Mouse (Mus musculus) monocyte, adult 5-6 weeks (primary cell): Measurements from ENCODE around the gene Frmpd1. TPM values are rescaled to one million over a fixed set of nuclear protein-coding genes. Genes with fewer than 3 reads are reported as not detected.

Experiments
- ATAC-seq: fragments of 153-309, 156-312 bp; replicated peaks from 2 replicates; pipeline ENCODE4 v1.8.0; 2017; ENCODE audit warnings: mild to moderate bottlenecking; ENCODE audit not compliant: low TSS enrichment, insufficient number of reproducible peaks, severe bottlenecking, poor library complexity, low FRiP score
- total RNA-seq: library from RNA; stranded (forward); fragments of 200-1000, 200-491, 200-594 nt; gene quantifications from 3 replicates; pipeline ENCODE4 v1.2.3, GENCODE M21; 2017

Frmpd1 gene
- total RNA-seq, 1 experiment from 2014 or later = not detected

GRCm38 (mm10) chr4:45296662-45297564 is 112.2 kb downstream of the Frmpd1 start, which contains the start of gene Trmt10b:
TSS of gene Trmt10b (plus strand) at chr4:45297127.
- peak; percentile 95 for ATAC-seq

- ATAC-seq = no peak
Measured at GRCm38 (mm10) chr4:45305536-45305935, 120.9 kb downstream of the Frmpd1 start.

- no peak for ATAC-seq
Measured at GRCm38 (mm10) chr4:45308046-45308445, 123.4 kb downstream of the Frmpd1 start.

DNA sequence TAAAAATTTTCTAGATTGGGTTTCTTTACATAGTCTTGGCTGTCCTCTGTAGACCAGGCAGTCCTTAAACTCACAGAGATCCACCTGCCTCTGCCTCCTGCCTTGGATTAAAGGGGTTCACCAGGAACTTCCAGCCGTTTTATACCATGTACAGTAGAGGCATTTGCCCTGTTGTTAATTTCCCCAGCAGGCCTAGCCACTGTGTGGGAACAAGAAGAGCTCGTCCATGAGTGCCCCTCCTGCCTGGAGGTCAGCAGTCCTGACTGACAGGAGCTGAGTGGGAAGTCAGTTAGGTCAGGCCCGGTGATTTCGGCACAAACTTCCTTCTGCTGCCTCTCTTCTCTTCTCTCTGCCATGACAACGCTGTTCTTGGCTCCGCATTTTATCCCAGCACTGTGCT is 123.9 kb downstream of the Frmpd1 start:
- no peak for ATAC-seq

GRCm38 (mm10) chr4:45311056-45311455 is 126.4 kb downstream of the Frmpd1 start:
- no peak for ATAC-seq

GRCm38 (mm10) chr4:45320159-45320816 is 135.6 kb downstream of the Frmpd1 start:
- peak; percentile 89 for ATAC-seq

DNA sequence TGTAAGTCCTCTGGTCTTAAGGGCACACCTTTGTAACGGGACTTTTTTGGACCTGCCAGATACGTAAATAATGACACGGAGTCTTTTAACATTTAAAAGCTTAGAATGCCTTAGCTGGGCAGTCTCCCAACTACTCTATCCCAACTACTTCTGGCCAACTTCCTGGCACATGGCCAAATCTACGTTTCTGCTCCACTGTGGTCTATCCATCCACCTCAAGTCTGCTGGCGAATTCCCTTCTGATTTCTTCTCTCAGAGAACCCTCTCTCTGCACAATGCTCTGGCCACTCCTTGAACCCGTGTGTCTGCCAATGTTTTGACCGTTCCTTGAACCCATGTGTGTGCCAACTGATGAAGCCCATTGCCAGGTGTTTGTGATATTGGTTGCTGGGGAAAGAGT is 146.5 kb downstream of the Frmpd1 start:
- ATAC-seq = no peak

DNA sequence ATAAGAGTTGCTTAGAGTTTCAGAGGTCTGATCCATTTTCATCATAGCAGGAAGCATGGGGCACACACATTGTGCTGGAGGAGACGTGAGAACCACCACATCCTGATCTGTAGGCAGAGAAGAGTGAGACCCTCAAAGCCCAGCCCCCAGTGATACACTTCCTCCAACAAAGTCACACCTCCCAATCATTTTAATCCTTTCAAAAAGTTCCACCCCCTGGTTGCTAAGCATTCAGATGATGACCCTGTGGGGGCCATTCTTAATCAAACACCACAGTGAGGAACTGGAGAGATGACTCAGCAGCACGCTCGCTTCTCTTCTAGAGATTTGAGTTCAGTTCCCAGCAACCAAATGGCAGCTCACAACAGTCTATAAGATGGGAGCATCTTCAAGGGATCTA is 147.8 kb downstream of the Frmpd1 start:
- ATAC-seq = no peak

Other genes starting within 250 kb of the Frmpd1 start
- gene Grhpr, start 203.5 kb upstream of the Frmpd1 start, total RNA-seq = 1.6 to 6.3 TPM (median 5.0 TPM) in 3 replicates
- 8.4 to 16.8 TPM (median 14.3 TPM) in 3 replicates for gene Zbtb5, start 172.5 kb upstream of the Frmpd1 start, total RNA-seq
- 18.7 to 27.2 TPM (median 21.9 TPM) in 3 replicates for gene Polr1e, start 166.3 kb upstream of the Frmpd1 start, total RNA-seq
- gene Fbxo10, start 100.3 kb upstream of the Frmpd1 start, total RNA-seq = 0.10 to 8.7 TPM (median 4.6 TPM) in 3 replicates
- gene Tomm5, start 76.8 kb upstream of the Frmpd1 start, total RNA-seq = 79.9 to 122 TPM (median 98.7 TPM) in 3 replicates
- 17.1 to 19.6 TPM (median 18.9 TPM) in 3 replicates for gene Trmt10b, start 112.3 kb downstream of the Frmpd1 start, total RNA-seq
- 12.7 to 17.0 TPM (median 12.9 TPM) in 3 replicates for gene Dcaf10, start 157.2 kb downstream of the Frmpd1 start, total RNA-seq
- 117 to 178 TPM (median 123 TPM) in 3 replicates for gene Exosc3, start 157.9 kb downstream of the Frmpd1 start, total RNA-seq
- 43.4 to 47.8 TPM (median 44.2 TPM) in 3 replicates for gene Slc25a51, start 223.9 kb downstream of the Frmpd1 start, total RNA-seq